Mouse (Mus musculus) small intestine, adult 2 months (tissue): ENCODE results near the gene Hba-a1.

Experiments
- CTCF ChIP-seq: fragments of 200-500 bp; IDR thresholded peaks from 2 replicates; pipeline ENCODE4 v1.5.1; 2012; ENCODE audit warnings: low read depth, mild to moderate bottlenecking, control low read depth, inconsistent platforms, low read length, moderate library complexity, mixed read lengths; ENCODE audit not compliant: insufficient replicate concordance, insufficient read length; ENCODE audit errors: extremely low read depth
- POLR2A ChIP-seq: fragments of 200-500 bp; IDR thresholded peaks from 2 replicates; pipeline ENCODE4 v1.6.1; 2012; ENCODE audit warnings: low read depth, mild to moderate bottlenecking, control low read depth, inconsistent platforms, low read length, moderate library complexity

GRCm38 (mm10) chr11:32331861-32332260 is 48.5 kb downstream of the Hba-a1 start:
- no peak for TF ChIP-seq CTCF
- TF ChIP-seq POLR2A = no peak
